Mouse (Mus musculus): ENCODE results near the gene Slc2a13. TPM values are rescaled to one million over a fixed set of nuclear protein-coding genes. Genes with fewer than 3 reads are reported as not detected.
A peak's percentile ranks its signal among the peaks of the same experiment; 100 is the strongest.

The Slc2a13 gene
- total RNA-seq (2015), result not detected in 2 replicates
- total RNA-seq (2017), result 0.07 TPM in 1 of 2 replicates, not detected in the other

DNA sequence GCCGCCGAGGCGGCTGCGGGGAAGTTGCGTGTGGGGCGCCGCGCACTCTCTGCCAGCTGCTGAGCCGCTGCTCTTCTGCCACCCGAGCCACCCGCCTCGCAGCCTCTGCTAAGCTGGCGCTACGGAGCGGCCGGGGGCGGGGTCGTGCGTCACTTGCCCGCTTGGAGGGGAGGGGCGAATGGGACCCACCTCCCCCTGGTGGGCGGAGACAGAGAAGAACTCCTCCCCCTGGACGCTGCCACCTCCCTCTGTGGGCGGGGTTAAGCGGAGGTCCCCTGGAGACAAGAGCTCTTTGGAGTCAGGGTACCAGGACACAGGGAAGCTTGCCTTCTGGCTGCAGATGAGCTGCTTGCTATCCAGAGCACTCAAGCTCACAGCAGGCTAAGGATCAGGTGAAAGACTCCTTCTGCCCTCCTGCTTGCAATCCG lies at the start of gene Slc2a13:
Gene Slc2a13, minus strand, starts transcription at position 151 of the 428 bp plus-strand sequence.
- ATAC-seq (ENCODE audit: poor library complexity, severe bottlenecking), result peak; percentile 81

- no peak for ATAC-seq (ENCODE audit: poor library complexity, severe bottlenecking)
These were observed 43.0 kb upstream of the Slc2a13 start for GRCm38 (mm10) chr15:91616016-91616415.

DNA sequence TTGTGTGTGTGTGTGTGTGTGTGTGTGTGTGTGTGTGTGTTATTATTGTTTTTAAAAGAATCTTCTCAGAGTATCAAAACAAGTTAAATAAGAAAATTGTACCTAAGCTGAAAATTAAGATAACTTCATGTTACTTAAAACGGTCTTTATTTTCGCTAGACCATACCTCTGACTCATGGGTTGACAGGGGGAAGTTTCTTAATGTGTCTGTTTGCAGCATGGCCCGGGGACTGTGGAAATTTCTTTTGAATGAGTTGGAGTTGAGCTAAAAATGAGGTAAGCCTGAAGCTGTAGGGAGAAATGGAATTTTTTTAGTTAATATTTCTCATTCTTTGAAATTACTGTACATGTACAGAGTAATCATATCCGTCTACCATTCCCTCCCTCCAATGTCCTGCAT lies 42.5 kb upstream of the Slc2a13 start:
- peak; percentile 86 for ATAC-seq (ENCODE audit: poor library complexity, severe bottlenecking)

DNA sequence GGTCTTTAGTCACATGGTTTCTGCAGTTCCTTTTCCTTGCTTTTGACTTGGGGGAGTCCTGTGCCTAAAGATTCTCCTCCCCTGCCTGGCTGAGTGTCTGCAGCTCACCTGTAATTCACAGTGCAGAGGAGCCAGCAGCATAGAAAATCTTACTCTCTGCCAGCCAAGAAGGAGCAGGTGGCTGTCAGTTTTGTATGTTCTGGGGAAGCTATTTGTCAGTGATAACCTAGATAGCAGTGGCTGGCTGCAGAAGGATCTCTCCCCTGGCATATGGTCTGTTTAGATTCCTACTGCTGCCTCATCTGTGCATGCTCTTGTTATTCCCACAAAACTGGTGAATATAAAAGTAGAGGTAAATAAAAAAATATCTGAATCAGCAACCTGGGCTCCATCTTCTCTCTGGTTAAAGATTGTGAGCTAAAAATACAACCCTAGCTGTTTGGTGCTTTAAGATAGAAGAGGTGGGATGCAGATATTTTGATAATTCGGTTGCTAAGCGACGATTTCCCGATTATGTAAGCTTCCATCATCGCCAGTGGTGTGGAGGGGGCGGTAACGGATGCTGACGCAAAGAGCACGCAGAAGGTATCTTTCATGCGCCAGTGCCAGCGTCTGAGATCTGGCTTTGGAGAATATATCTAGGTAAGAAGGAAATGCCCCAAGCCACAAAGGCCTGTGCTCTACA lies 41.1 kb upstream of the Slc2a13 start:
- ATAC-seq (ENCODE audit: poor library complexity, severe bottlenecking), result no peak

DNA sequence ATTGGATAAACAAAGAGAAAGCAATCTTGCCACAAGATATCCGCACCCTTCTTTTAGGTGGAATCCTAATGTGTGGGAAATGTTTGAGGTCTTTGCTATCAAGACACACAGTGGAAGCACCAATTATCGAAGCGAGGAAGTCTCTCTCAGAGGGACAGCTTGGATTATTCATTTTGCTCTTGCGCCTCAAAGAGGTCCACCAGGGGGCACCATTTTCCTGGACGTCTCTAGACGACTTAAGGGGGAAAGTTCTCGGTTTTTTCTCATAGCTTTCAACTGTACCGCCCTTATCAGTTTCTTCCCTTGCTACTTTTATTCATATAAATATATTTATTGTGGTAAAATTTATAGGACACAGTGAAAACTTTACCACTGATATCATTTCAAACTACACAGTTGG lies 36.7 kb upstream of the Slc2a13 start:
- ATAC-seq (ENCODE audit: poor library complexity, severe bottlenecking), result peak; percentile 92

- ATAC-seq (ENCODE audit: poor library complexity, severe bottlenecking), result no peak
These were observed 35.8 kb upstream of the Slc2a13 start for GRCm38 (mm10) chr15:91608811-91609210.

DNA sequence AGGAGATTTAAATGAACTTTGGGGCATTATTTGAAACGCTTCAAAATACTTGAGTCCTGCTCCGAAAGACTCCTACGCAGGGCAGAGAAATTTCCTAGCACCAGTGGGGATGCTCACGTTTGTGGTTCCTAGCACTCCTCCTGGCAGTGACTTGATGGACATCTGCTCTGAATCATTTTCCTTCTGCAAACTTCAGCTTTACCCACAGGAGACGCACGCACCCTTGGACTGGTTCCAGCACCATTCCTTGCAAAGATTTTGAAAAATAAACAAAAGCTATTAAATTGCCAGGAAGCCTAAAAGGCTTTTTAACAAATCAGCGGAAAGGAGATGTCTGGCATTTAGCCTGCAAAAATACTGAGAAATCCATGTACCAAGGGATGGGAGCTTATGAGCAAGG lies 28.1 kb upstream of the Slc2a13 start:
- ATAC-seq (ENCODE audit: poor library complexity, severe bottlenecking), result no peak

GRCm38 (mm10) chr15:91597290-91597689 lies 24.2 kb upstream of the Slc2a13 start:
- no peak for ATAC-seq (ENCODE audit: poor library complexity, severe bottlenecking)

DNA sequence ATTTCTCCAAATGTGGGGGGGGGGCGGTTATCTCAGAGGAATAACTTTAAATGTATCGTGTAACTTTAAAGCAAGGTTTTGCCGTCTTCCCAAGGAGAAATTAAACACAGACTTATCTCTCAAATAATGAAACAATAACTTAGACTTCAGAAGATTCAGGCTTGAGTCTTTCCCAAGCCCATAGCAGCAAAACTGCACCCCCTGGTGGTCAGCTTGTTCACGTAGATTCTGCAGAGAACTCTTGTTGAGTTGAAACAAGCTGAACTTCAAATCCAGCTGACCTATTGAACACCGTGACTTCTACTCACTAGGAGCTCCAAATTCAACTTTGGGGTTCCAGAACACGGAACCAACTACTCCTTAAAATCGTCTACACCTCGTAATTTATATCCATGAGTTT lies 1.4 kb upstream of the Slc2a13 start:
- ATAC-seq (ENCODE audit: poor library complexity, severe bottlenecking), result peak; percentile 67

- peak; percentile 36 for ATAC-seq (ENCODE audit: poor library complexity, severe bottlenecking)
These were observed 516 bp downstream of the Slc2a13 start for GRCm38 (mm10) chr15:91572421-91573069.

DNA sequence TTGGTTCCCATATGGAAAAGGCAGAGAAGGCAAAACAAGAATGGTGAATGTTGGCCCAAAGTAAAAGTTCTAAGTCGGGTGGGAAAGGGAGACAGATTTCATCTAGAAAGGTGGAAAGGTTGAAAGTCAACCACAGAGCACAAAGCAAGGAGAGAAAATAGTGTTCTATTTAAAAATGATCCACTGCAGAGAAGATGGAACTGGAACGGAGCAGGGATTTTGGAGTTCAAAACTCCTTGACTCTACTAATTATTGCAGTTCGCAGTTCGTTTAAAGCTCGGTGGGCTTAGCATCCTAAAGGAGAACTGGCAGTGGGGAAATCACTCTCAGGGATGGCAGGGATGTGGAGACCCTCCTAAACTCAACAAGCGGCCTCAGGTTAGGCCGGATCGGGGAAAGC lies 1.1 kb downstream of the Slc2a13 start:
- ATAC-seq (ENCODE audit: poor library complexity, severe bottlenecking), result no peak

DNA sequence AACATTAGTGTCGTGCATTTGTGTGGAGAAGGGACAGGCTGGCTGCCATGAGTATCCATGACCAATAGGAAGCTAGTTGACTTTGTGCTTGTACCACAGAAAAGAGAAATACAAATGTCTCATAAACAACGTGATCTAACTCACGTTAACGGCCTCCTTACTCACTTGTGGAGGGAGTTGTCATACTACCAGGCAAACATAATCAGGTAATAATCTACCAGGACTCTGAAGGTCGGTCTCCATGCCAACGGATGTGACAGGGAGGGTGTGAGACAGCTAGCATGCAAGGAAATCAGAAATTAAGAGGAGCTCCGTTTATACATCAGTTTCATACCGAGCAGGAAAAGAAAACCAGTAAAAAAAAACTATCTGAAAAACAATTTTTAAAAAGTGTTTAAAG lies 6.3 kb downstream of the Slc2a13 start:
- ATAC-seq (ENCODE audit: poor library complexity, severe bottlenecking), result no peak

DNA sequence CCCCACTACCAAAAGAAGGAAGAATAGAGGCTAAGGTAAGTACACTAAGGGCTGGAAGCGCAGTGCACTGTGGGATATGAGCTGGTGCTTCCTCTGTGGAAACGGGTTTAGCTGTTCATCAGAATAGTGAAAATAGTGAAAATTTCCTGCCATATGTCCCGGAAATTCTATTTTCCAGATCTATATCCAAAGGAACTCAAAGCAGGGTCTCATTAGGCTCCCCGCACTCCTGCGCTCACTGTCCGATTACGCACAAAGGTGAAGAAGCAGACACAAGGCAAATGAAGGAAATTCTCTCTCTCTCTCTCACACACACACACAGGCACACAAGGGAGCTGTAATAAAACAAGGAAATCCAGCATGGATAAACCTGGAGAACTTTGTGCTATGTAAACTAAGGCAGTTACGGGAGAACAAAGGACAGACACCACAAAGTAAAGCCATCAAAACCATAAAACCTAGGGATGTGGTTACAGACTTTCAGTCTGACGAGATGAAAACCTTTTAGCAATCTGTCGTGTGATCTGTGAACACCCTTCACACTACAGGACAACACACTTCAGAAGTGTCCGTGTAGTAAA lies 7.9 kb downstream of the Slc2a13 start:
- ATAC-seq (ENCODE audit: poor library complexity, severe bottlenecking), result no peak

DNA sequence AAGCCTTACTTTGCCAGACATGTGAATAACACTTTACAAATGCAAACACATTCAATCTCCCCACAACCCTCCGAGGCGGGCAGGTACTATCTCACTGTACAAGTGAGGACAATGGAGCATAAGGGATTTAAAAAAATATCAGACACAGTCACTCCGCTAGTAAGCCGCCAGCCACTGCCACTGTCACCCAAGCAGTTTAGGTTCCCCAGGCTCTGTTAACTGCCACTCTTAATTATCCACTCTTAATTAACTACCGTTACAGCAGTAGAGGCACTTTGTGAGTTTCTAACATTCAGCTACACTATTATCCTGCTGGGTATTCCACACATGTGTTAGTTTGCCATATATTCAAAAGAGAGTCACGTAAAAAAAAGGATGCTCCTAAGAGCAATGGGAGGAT lies 11.3 kb downstream of the Slc2a13 start:
- no peak for ATAC-seq (ENCODE audit: poor library complexity, severe bottlenecking)

- no peak for ATAC-seq (ENCODE audit: poor library complexity, severe bottlenecking)
These were observed 17.7 kb downstream of the Slc2a13 start for GRCm38 (mm10) chr15:91555336-91555736.

DNA sequence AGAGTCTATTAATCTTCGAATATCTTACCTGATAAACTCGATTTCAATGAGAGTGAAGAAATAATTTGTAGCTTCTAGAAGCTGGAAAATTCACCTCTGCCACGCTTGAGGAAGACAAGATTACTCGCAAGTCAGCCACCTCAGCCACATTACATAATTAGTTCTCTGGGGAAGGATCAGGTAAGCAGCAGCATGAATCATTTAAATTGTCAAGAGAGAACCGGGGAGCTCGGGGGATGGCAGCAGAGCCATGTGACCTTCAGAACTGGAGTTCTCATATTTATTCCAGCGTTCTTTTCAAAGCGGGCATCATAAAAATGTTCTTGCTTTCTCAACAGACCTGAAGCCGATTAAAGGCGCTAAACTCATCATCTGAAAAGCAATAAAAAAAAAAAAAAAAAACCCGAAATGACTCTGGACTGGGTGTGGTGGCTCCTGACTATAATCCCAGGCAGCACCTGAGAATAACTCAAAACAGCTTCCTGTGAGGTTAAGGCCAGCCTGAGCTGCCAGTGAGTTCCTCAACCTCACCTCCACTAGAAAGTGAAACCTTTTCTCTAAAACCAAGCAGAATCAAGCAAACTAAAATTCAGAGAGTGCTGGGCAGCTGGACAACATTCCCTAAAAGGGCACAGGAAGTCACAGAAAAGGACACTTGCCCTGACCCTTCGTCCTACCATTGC lies 24.3 kb downstream of the Slc2a13 start:
- ATAC-seq (ENCODE audit: poor library complexity, severe bottlenecking), result no peak

DNA sequence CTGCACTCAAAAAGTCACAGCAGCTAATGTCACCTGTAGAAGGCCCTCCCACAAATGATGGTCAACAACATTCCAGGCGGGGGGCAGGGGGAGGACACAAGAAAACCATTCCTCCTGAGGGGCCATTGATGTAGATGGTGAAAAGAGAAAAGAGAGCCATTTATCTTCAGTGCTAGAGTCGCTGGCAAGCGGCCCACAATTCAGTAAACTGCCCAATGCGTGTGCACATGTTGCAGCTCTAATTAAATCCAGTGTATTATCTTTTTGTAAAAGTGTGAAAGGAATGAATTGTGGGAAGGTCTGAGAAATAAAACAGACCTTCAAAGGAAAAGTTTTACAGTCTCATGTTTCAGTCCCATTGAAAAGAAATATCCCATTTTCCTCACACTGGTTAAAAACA lies 28.5 kb downstream of the Slc2a13 start:
- ATAC-seq (ENCODE audit: poor library complexity, severe bottlenecking), result no peak

- ATAC-seq (ENCODE audit: poor library complexity, severe bottlenecking), result no peak
These were observed 34.6 kb downstream of the Slc2a13 start for GRCm38 (mm10) chr15:91538439-91538838.

DNA sequence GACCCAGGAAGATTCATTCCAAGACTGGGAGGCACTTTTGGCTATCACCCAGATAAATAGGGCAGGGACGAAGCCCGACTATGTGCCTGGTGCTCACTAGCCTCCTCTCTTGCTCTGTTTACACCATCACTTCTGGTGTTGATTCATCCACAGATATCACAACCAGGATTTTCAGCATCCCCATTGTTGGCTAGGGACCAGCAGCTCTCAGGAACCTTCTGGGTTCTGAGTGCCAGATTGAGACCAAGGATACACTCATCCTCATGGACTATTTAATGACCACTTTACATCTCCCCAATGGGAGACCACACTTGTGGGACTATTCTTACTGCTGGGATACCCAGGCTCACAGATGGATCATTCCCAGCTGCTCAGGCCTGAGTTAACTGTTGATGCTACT lies 46.2 kb downstream of the Slc2a13 start:
- no peak for ATAC-seq (ENCODE audit: poor library complexity, severe bottlenecking)

GRCm38 (mm10) chr15:91526166-91526565 lies 46.9 kb downstream of the Slc2a13 start:
- ATAC-seq (ENCODE audit: poor library complexity, severe bottlenecking), result no peak

DNA sequence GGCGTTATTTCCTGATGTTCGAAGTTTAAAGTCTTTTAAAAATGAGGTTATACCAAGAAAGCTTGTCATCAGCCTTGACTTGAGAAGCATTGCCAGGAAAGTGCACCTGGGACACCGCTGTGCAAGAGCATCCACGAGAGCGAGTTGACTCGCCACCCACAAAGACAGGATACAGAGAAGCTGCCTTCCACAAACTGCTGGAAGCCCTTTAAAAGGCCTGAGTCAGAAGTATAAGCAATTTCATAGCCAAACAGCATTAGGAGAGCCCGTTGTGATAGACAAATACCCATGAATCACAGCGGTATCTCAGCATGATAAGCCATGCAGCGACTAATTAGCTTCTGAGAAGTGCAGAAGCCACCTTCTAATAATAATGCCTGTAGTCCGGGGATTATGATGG lies 48.6 kb downstream of the Slc2a13 start:
- ATAC-seq (ENCODE audit: poor library complexity, severe bottlenecking), result no peak

DNA sequence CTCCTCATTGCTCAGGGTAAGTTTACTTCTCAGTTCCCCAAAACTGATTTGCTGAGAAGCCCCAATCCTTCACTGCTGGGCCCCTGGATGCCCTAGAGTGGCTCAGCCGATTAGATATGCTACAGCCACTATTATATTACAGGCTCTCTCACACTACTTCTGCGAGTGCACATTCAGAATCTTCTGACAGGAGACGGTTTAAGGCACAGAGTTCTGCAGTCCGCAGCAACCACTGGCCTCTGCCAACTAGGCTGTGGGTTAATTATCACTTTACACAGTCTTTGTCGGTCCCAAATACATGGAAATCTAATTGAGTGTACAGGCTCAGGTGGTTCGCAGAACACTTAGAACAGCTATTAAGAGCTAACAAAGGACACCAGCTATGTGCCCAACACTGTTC lies 69.8 kb downstream of the Slc2a13 start:
- no peak for ATAC-seq (ENCODE audit: poor library complexity, severe bottlenecking)
